Mouse (Mus musculus) large intestine, adult 2 months (tissue): ENCODE measurements around the gene Wdr70. TPM values are rescaled to one million over a fixed set of nuclear protein-coding genes. Genes with fewer than 3 reads are reported as not detected.

Experiments used
- DNase-seq: peaks from one replicate; pipeline ENCODE4 v3.0.0-alpha.2; 2012; ENCODE audit warnings: low read depth, low spot score
- WGBS: fragments of 180-500 bp; shearing (Covaris S2); methylation state at CpG from one replicate; pipeline ENCODE4 v1.1.7; 2018; 5-methylcytosine and 5-hydroxymethylcytosine counted together
- polyA plus RNA-seq: library from polyadenylated mRNA; depleted of rRNA; stranded (reverse); fragments of >200 nt; gene quantifications from 2 replicates; pipeline ENCODE4 v1.2.3, GENCODE M21; 2012

Gene Wdr70
- polyA plus RNA-seq, 1 experiment: 9.0 TPM

- DNase-seq: no peak
- 96% methylated on average over 5 of the region's 5 CpGs for WGBS
Observed at GRCm38 (mm10) chr15:8038457-8038856, 60.6 kb downstream of the Wdr70 start.

- no peak for DNase-seq
- WGBS: 81% methylated on average over 3 of the region's 3 CpGs
Observed at GRCm38 (mm10) chr15:8037825-8038224, 61.2 kb downstream of the Wdr70 start.

DNA sequence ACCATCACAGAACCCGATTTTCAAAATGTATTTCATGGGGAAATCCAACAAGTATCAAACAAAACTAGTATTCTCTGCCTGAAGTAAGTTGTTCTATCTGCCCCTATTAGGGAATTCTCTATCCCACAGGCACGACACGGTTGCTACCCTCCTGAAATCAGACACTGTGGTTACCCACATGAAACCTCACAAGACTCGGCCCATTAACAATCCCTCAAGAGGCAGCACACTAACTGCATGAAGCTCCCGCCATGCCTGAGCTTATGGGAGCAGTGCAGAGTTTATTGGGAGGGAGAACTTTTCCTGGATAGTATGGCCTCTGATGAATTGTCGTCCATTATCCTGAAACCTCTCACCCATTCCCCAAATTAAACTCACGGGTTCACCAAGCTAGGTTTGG lies 67.8 kb downstream of the Wdr70 start:
- WGBS: 89% methylated on average over 7 of the region's 7 CpGs
- no peak for DNase-seq

DNA sequence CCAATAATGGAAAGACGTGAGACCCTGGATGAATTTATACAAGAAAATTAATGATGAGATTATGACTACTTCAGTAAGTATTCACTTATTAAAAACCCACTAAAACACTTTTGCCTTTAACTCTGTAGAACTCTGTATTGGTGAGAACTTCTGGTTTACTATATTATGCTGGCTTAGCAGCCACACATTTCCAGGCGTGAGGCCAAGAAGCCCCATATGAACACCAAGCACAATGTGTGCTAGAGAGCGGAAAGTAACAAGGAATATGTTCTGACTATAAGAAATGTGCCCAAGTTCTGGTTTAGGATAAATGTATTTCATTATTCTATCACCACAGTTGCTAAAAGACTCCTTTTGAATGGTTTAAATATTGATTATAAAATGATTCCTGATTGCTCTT lies 68.4 kb downstream of the Wdr70 start:
- WGBS: 87% methylated on average over 3 of the region's 3 CpGs
- no peak for DNase-seq

GRCm38 (mm10) chr15:8027503-8027902 lies 71.5 kb downstream of the Wdr70 start:
- 96% methylated on average over 2 of the region's 2 CpGs for WGBS
- DNase-seq: no peak

- no peak for DNase-seq
- 95% methylated on average over 7 of the region's 7 CpGs for WGBS
Observed at GRCm38 (mm10) chr15:8011418-8011817, 87.6 kb downstream of the Wdr70 start.

- no peak for DNase-seq
- WGBS: 44% methylated on average over 8 of the region's 8 CpGs
Observed at GRCm38 (mm10) chr15:8007413-8007812, 91.6 kb downstream of the Wdr70 start.

GRCm38 (mm10) chr15:8006056-8006455 lies 93.0 kb downstream of the Wdr70 start:
- no peak for DNase-seq
- WGBS: 77% methylated on average over 1 of the region's 1 CpGs

DNA sequence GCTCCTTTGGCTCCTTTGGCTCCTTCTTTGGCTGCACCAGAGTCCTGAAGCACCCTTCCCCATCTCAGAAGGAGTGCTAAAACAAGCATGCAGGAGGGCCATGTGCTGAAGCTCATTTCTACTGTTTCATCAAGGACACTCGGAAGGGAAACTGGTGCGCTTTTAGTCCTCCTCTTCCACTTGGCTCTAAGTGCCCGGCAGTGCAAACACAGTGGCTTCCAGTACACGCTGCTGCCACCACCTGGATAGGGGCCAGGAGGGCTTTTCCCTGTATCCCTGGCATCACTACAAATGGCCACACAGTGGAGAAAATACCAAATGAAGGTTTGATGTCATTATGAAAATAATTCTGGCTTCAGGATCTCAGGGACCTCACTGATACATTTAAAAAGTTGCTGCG lies 93.5 kb downstream of the Wdr70 start:
- no peak for DNase-seq
- 62% methylated on average over 5 of the region's 5 CpGs for WGBS

DNA sequence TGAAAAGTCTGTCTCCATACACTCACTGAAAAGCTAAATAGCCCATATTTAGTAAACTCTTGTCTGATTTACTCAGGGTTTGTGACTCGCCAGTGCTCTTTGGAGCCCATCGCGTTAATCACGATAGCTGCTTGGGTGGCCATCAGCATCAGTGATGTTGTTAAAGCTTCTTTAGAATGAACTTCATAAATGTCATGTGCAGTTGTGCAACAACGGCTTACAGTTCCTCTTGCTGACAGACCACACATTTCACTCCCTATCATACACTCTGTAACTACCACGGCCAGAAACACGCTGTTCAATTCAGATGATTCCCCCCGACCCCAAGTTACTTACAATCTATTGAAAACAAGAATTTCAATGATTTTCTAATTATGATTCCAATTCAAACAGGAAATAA lies 95.2 kb downstream of the Wdr70 start:
- whole genome bisulfite sequencing: 81% methylated on average over 8 of the region's 8 CpGs

DNA sequence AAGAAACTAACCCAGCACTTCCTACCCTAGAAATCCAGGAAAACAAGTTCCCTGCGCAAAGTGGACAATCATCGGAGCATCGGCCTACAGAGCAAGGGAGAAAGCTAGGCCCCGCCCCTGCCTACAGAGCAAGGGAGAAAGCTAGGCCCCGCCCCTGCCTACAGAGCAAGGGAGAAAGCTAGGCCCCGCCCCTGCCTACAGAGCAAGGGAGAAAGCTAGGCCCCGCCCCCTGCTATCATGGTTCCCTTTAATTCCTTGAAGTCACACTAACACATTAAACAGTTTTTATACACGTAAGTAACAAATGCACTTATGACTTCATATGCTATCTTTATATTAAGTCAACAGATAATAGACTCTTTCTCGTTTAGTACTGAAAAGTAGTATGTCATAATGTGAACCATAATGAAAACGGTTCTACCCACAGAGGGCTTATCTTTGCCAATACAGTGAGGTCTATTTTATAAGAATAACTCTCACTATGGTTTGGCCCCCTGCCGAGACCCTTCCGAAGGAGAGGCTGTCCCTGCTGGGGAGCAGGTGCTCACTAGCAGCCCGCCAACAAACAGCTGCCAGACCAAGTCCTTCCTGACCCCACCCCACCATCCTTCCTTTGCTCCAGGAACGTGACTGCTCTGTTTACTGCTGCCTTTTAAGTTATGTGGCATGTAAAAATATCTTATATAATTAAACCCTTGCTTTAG lies 100.0 kb downstream of the Wdr70 start:
- 68% methylated on average over 14 of the region's 14 CpGs for WGBS

More for the DNA sequence above, 95.2 kb downstream of the Wdr70 start:
- DNase-seq: no peak

GRCm38 (mm10) chr15:7998095-7998494 lies 100.9 kb downstream of the Wdr70 start:
- no peak for DNase-seq
- WGBS: 89% methylated on average over 2 of the region's 2 CpGs

More for the DNA sequence above, 100.0 kb downstream of the Wdr70 start:
- no peak for DNase-seq

GRCm38 (mm10) chr15:7993721-7994120 lies 105.3 kb downstream of the Wdr70 start:
- WGBS: 79% methylated on average over 6 of the region's 6 CpGs
- no peak for DNase-seq

- DNase-seq: no peak
Observed at GRCm38 (mm10) chr15:7990101-7990500, 108.9 kb downstream of the Wdr70 start.

GRCm38 (mm10) chr15:7987374-7987773 lies 111.6 kb downstream of the Wdr70 start:
- WGBS: 94% methylated on average over 8 of the region's 8 CpGs
- DNase-seq: no peak

DNA sequence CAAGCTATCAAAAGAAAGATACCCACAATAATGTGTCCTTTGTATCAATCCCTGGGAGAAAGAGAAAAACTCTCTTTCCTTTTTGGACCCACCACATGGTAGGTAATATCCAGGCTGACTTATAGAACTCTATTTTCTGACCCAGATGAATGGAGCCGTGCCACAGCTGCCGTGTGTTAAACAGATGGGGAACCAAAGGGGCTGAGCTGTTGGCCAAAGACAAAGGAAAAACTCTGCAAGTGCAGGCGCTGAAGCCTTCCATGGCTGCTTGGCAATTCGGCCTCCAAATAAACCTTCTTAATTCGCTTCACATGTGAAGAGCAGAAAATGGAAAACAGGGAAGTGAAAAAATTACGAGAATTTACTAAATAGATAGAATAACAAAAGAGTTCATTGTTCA lies 112.7 kb downstream of the Wdr70 start:
- DNase-seq: no peak

GRCm38 (mm10) chr15:7978640-7979039 lies 120.4 kb downstream of the Wdr70 start:
- no peak for DNase-seq

More for the DNA sequence above, 112.7 kb downstream of the Wdr70 start:
- WGBS: 73% methylated on average over 6 of the region's 6 CpGs

DNA sequence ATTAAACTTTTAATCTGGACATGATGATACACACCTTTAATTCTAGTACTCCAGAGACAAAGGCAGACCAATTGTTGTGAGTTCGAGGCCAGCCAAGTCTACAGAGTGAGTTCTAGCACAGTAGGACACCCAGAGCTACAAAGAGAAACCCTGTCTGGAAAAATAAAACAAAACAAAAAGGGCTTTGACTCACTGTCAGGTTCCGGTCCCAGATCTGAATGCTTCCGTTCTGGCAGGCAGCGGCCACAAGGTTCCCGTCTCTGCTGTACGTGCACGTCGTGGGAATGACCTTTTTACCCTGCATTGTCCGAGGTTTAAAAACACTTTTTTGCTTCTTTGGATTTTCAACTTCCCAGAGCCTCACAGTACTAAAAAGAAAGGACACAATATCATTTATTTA lies 122.2 kb downstream of the Wdr70 start:
- WGBS: 84% methylated on average over 9 of the region's 9 CpGs
- no peak for DNase-seq

More at GRCm38 (mm10) chr15:7978640-7979039, 120.4 kb downstream of the Wdr70 start:
- 94% methylated on average over 1 of the region's 1 CpGs for WGBS

- WGBS: 75% methylated on average over 8 of the region's 8 CpGs
- no peak for DNase-seq
Observed at GRCm38 (mm10) chr15:7974368-7974767, 124.6 kb downstream of the Wdr70 start.

DNA sequence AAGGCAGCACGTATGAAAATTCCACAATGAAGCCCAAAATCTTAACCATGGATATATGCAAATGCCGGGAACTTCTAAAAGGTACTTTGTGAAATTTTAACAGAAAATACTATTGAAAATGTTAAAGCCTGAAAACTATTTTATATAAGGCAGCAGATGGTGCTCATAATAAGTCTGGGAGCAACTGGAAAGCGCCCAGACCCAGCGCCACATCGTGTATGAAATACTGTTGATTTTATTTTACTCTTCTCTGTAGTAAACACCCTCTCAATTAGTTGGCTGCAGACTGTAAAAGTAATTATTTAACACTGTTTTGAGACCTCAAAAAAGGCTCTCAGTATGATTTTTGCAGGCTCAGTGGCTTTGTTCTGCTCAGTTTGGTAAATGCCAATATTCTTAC lies 126.5 kb downstream of the Wdr70 start:
- DNase-seq: no peak
- WGBS: 88% methylated on average over 5 of the region's 5 CpGs

GRCm38 (mm10) chr15:7962786-7963185 lies 136.2 kb downstream of the Wdr70 start:
- no peak for DNase-seq
- WGBS: 78% methylated on average over 6 of the region's 6 CpGs

- WGBS: 77% methylated on average over 2 of the region's 2 CpGs
- no peak for DNase-seq
Observed at GRCm38 (mm10) chr15:7961489-7961888, 137.5 kb downstream of the Wdr70 start.
